Mouse (Mus musculus) A20 (cell line): ENCODE measurements around the gene Olfr1052.
"Not testable (repeated sequence)": the region's sequence is repeated elsewhere in the genome, so short reads cannot be mapped to it uniquely, and the experiment has no call there.

ENCODE experiments used
- DNase-seq: peaks from one replicate; pipeline ENCODE4 v3.0.0-alpha.2; 2011; ENCODE audit warnings: low read depth, low spot score

Gene Olfr1052

DNA sequence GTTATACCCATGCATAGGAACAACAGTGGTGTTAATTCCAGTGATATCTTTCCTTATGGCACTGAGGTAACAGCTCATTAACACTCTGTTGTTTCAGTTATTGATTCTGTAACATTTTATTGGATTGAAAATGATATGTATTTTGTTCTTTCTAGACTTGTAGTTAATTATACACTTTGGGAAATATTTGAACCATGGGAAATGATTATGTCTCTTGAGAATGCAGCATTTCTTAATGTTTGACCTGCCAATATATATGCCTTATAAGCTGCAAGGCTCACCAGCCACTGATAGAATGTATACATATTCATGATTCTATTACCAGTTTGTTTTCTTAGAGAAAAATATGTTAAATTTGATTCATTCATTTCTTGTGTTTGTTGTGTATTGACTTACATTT is at the start of gene Olfr1052:
TSS of gene Olfr1052 (plus strand) at position 301 of the 400 bp plus-strand sequence.
- no peak for DNase-seq

- not testable (repeated sequence) for DNase-seq
Measured at GRCm38 (mm10) chr2:86258228-86258627, 34.0 kb upstream of the Olfr1052 start, which contains the start of gene Olfr1049. Olfr1049 (minus strand) TSS chr2:86258328.

DNA sequence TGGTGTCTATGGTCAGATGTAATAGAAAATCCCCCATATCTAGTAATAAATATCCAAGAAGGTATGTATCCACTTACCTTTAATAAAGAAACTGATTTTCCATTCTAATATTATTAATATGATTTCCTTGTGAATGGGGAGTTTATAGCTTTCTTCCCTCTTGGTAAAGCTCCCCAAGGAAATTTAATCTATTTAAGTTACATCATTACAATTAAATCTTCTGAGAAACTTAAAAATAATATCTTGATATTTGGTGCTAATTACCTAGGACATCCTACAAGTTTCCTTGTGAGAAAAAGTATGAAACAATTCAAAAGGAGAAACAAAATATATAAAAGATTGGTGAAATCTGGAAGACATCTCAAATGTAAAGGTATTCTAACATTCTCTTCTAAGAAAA is 13.3 kb upstream of the Olfr1052 start, which contains the start of gene Olfr1051:
TSS of gene Olfr1051 (minus strand) at position 101 of the 400 bp plus-strand sequence.
- DNase-seq = not testable (repeated sequence)

DNA sequence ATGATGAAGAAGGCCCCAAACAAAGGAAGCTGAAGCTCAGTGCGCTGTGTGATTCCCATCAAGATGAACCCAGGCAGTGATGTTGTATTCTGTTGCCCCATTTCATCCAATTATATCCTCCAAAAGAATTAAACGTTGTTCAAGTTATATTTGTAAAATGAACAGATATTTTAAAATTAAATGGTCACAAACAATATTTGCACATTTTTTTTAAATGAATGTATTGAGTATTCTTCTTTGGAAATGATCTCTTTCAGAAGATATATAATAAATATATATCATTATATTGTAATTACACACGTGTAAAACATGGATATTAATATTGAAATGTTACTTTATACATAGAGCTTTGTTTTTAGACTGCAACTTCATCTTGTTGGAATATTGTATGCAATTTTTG is 22.9 kb downstream of the Olfr1052 start, which contains the start of gene Olfr1053:
TSS of gene Olfr1053 (minus strand) at position 101 of the 400 bp plus-strand sequence.
- DNase-seq = no peak

GRCm38 (mm10) chr2:86335333-86335732 is 43.1 kb downstream of the Olfr1052 start, which contains the start of gene Olfr1054:
Olfr1054 (minus strand) TSS chr2:86335433.
- DNase-seq = no peak
